Mouse (Mus musculus) kidney, postnatal 0 days (tissue): Measurements from ENCODE around the gene Tpk1. TPM values are rescaled to one million over a fixed set of nuclear protein-coding genes. Genes with fewer than 3 reads are reported as not detected.
"Not testable (repeated sequence)": the region's sequence is repeated elsewhere in the genome, so short reads cannot be mapped to it uniquely, and the experiment has no call there.

Experiments
- ATAC-seq: fragments of 200-750 bp; cut with Nextera tagmentation; replicated peaks from 2 replicates; pipeline ENCODE4 v1.8.0; 2017; ENCODE audit warnings: low read depth, moderate number of reproducible peaks, moderate TSS enrichment, moderate library complexity; ENCODE audit not compliant: low FRiP score
- DNase-seq: peaks from one replicate; pipeline ENCODE4 v3.0.0-alpha.2; 2016; ENCODE audit warnings: low spot score
- H3K27ac ChIP-seq: fragments of 300-500 bp; sonication (generic); 2 replicates; pipeline ENCODE4 v1.5.1; 2014; ENCODE audit warnings: mild to moderate bottlenecking
- H3K27me3 ChIP-seq: fragments of 300-500 bp; sonication (generic); 2 replicates; pipeline ENCODE4 v1.6.1; 2014; ENCODE audit warnings: low read length, mixed read lengths; ENCODE audit not compliant: insufficient read depth
- H3K36me3 ChIP-seq: fragments of 300-500 bp; sonication (generic); 2 replicates; pipeline ENCODE4 v1.6.1; 2014; ENCODE audit warnings: low read length, mixed read lengths; ENCODE audit not compliant: insufficient read depth
- H3K4me1 ChIP-seq: fragments of 300-500 bp; sonication (generic); replicated peaks from 2 replicates; pipeline ENCODE4 v1.6.1; 2014; ENCODE audit warnings: antibody characterized with exemption, low read length, mixed read lengths; ENCODE audit not compliant: insufficient read depth
- H3K4me2 ChIP-seq: fragments of 300-500 bp; sonication (generic); 2 replicates; pipeline ENCODE4 v1.6.1; 2014; ENCODE audit warnings: mild to moderate bottlenecking, low read length, moderate library complexity, mixed read lengths
- H3K4me3 ChIP-seq: fragments of 300-500 bp; sonication (generic); replicated peaks from 2 replicates; pipeline ENCODE4 v1.5.1; 2014; ENCODE audit warnings: low read depth, low read length
- H3K9ac ChIP-seq: fragments of 300-500 bp; sonication (generic); 2 replicates; pipeline ENCODE4 v1.6.1; 2014; ENCODE audit warnings: low read depth, low read length
- H3K9me3 ChIP-seq: fragments of 300-500 bp; sonication (generic); replicated peaks from 2 replicates; pipeline ENCODE4 v1.6.1; 2016; ENCODE audit warnings: low read length, inconsistent platforms, mixed read lengths
- CTCF ChIP-seq: IDR thresholded peaks from 2 replicates; pipeline ENCODE4 v1.5.1; 2016; ENCODE audit warnings: antibody characterized with exemption, low read depth, mild to moderate bottlenecking, moderate library complexity
- WGBS: fragments of 180-500 bp; shearing (Covaris S2); extraction: QIAGEN DNeasy Blood & Tissue Kit; methylation state at CpG from one replicate; pipeline ENCODE4 v1.1.7; 2014; 5-methylcytosine and 5-hydroxymethylcytosine counted together
- polyA plus RNA-seq: library from polyadenylated mRNA; unstranded; fragments of >200 nt; fragmentation: Nextera tagmentation; extraction: Ambion mirVana; gene quantifications from 2 replicates; pipeline ENCODE4 v1.2.1, GENCODE M21; 2015

The Tpk1 gene
- polyA plus RNA-seq, 1 experiment from 2014 or later = 29.5 TPM

DNA sequence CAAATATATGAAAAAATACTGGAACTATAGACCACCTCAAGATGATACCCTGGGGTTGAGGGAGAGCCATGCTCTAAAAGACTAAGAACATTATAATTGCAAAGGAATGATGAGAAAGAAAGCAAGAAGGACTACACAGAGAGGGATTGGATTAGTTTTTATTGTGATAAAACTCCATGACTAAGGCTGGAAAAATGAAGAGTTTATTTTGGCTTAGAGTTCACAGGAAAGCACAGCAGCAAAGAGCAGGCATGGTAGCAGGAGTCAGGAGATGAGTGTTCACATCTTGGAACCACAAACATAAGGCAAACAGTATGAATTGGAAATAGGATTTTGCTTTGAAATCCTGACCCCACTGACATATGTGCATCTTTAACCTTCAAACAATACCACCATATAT is 33.2 kb downstream of the Tpk1 start:
- Histone ChIP-seq H3K9me3 (no peaks in the 10 kb centered on the region), H3K4me3 (no peak overlapping the region), H3K4me1 (no peaks in the 10 kb centered on the region), H3K36me3 (no peaks in the 10 kb centered on the region), H3K27ac (no peak overlapping the region), H3K27me3 (no peaks in the 10 kb centered on the region), H3K9ac (no peak overlapping the region), H3K4me2 (no peak overlapping the region)
- ATAC-seq = no peak
- TF ChIP-seq CTCF = no peak
- peak; percentile 22 for DNase-seq

DNA sequence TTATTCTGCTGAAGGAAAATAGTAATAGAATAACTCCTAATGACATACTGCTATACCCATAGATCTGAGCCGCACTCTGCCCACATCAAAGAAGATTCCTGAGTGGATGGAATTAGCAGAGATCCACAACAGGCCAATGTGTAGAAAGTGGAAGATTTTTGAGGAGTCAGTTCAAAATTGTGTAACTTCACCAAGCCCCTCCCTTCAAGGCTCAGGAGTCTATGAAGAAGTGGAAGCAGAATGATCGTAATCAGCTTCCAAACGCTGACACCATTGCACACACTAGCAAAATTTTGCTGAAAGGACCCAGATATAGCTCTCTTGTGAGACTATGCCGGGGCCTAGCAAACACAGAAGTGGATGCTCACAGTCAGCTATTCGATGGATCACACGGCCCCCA is 42.6 kb downstream of the Tpk1 start:
- not testable (repeated sequence) for DNase-seq, ATAC-seq, H3K4me3 ChIP-seq, H3K36me3 ChIP-seq, H3K27me3 ChIP-seq, H3K4me1 ChIP-seq, H3K9me3 ChIP-seq, H3K9ac ChIP-seq, H3K4me2 ChIP-seq, H3K27ac ChIP-seq
- 93% methylated on average over 6 of the region's 6 CpGs for WGBS

DNA sequence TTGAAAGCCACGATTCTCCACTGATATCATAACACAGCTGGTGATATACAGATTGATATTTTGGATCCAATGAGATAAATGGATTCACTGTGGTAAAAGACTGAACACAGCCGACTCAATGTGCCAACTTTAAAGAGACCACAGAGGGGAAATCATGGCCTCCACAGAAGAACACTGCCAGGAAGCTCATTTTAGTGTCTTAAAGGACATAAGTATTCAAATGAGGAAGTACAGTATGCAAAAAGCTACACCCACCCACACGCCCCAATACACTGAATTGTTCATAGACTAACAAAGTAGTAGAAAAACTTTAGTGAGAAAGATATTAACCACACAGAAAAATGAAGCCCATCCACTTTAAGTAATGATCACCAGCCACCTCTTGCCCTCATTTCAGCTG is 46.8 kb downstream of the Tpk1 start:
- Histone ChIP-seq H3K9me3 (no peaks in the 10 kb centered on the region), H3K27ac (no peak overlapping the region), H3K4me2 (no peak overlapping the region), H3K27me3 (no peaks in the 10 kb centered on the region), H3K9ac (no peak overlapping the region), H3K4me1 (no peaks in the 10 kb centered on the region), H3K4me3 (no peak overlapping the region), H3K36me3 (no peaks in the 10 kb centered on the region)
- ATAC-seq (no peak), DNase-seq (no peak)
- WGBS = 80% methylated on average over 3 of the region's 3 CpGs
- no peak for TF ChIP-seq CTCF

- H3K27ac ChIP-seq = no peak overlapping the region
- no peak for TF ChIP-seq CTCF
- H3K9ac ChIP-seq = no peak overlapping the region
- H3K4me3 ChIP-seq = no peak overlapping the region
- DNase-seq (peak; percentile 59), ATAC-seq (peak; percentile 46; the same call in 1 of the 2 replicates)
- H3K27me3 ChIP-seq = no peaks in the 10 kb centered on the region
- H3K9me3 ChIP-seq = no peaks in the 10 kb centered on the region
- no peaks in the 10 kb centered on the region for H3K36me3 ChIP-seq
- H3K4me1 ChIP-seq = no peaks in the 10 kb centered on the region
- no peak overlapping the region for H3K4me2 ChIP-seq
- WGBS = 36% methylated on average over 2 of the region's 2 CpGs
Observed at GRCm38 (mm10) chr6:43611770-43612169, 54.3 kb downstream of the Tpk1 start.

DNA sequence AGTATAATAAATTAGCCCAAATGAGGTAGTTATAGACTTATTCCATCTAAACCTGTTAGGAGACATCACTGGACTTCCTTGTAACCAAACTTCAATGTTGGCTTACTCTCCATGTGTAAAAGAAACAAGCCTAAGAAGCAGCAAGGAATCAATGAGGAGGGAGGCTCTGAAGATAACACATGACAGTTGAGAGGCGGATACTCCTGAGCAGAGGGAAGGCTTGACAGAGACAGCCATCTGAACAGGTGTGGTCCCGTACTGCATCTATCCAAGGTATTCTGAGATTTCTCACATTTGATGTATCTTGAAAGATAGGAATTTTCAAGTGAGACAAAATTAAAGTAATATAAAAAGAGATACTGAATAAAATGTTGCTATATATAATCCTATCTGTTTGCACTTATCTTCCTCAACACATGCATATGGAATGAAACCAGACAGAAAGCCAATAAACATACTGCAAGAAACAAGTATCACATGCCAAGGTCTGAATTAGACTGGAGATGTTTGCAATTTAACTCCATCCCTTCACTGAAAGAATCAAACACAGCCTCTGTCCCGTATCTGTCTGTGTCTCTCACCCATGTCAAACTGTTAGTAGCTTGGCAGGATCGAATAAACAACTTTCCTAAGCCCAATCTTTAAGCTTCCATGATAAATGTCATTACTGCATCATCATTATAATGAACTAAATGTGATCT is 75.1 kb downstream of the Tpk1 start:
- ATAC-seq (no peak), DNase-seq (no peak)
- no peaks in the 10 kb centered on the region for H3K27me3 ChIP-seq
- H3K4me3 ChIP-seq = no peak overlapping the region
- no peak overlapping the region for H3K4me2 ChIP-seq
- WGBS = 75% methylated on average over 4 of the region's 4 CpGs
- H3K9me3 ChIP-seq = no peaks in the 10 kb centered on the region
- H3K36me3 ChIP-seq = no peaks in the 10 kb centered on the region
- no peak for TF ChIP-seq CTCF
- H3K9ac ChIP-seq = no peak overlapping the region
- no peak overlapping the region for H3K27ac ChIP-seq
- H3K4me1 ChIP-seq = no peaks in the 10 kb centered on the region

- Histone ChIP-seq H3K9ac (no peak overlapping the region), H3K27me3 (no peaks in the 10 kb centered on the region), H3K4me3 (no peak overlapping the region), H3K4me1 (no peaks in the 10 kb centered on the region), H3K27ac (no peak overlapping the region), H3K9me3 (no peaks in the 10 kb centered on the region), H3K36me3 (no peaks in the 10 kb centered on the region), H3K4me2 (no peak overlapping the region)
- 92% methylated on average over 2 of the region's 2 CpGs for WGBS
- TF ChIP-seq CTCF = no peak
- DNase-seq (no peak), ATAC-seq (no peak)
Observed at GRCm38 (mm10) chr6:43585274-43585673, 80.8 kb downstream of the Tpk1 start.

GRCm38 (mm10) chr6:43581809-43582208 is 84.3 kb downstream of the Tpk1 start:
- ATAC-seq (no peak), DNase-seq (no peak)
- WGBS = 80% methylated on average over 2 of the region's 2 CpGs
- no peak overlapping the region for H3K27ac ChIP-seq
- no peak overlapping the region for H3K9ac ChIP-seq
- H3K4me1 ChIP-seq = no peaks in the 10 kb centered on the region
- no peak overlapping the region for H3K4me2 ChIP-seq
- no peaks in the 10 kb centered on the region for H3K36me3 ChIP-seq
- no peaks in the 10 kb centered on the region for H3K9me3 ChIP-seq
- no peak overlapping the region for H3K4me3 ChIP-seq
- TF ChIP-seq CTCF = no peak
- no peaks in the 10 kb centered on the region for H3K27me3 ChIP-seq
